Mouse (Mus musculus) heart, postnatal 25 days (tissue): Measurements from ENCODE around the gene Hsf3. TPM values are rescaled to one million over a fixed set of nuclear protein-coding genes. Genes with fewer than 3 reads are reported as not detected.
"Not testable (repeated sequence)": the region's sequence is repeated elsewhere in the genome, so short reads cannot be mapped to it uniquely, and the experiment has no call there.

Source experiments
- DNase-seq: peaks from one replicate; pipeline ENCODE4 v3.0.0; 2022; ENCODE audit warnings: low spot score
- intact Hi-C: fragments of 180-260 bp; cut with DNase I; formaldehyde crosslinking; loops from one replicate; pipeline ENCODE4 v1.15.1; 2025
- total RNA-seq, 2 experiments: library from RNA; stranded (reverse); gene quantifications; 2 replicates each; pipeline ENCODE4 v1.2.3; 2021

Gene Hsf3
- total RNA-seq, result not detected

GRCm38 (mm10) chrX:96456201-96456963, at the start of gene Hsf3:
Gene Hsf3 (minus strand): TSS chrX:96456294.
- intact Hi-C loops, result no loop called here
- DNase-seq, result peak; percentile 1

DNA sequence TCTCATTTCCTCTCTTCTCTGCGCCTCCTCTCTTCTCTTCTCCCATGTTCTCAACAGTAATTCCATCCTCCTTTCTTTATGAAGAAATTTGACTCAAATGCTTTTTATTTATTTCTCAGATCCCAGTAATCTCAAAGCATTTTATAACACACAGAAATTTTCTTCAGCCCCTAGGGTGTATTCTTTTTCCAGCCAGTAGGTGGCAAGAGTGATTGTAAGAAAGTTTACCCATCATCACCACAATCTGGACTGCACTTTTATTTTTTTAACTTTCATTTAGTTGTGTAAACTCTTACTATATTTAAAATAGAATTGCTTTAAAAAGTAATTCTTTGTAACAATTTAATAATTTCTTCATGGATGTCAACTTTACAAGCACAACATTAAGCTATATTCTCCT, 45.5 kb upstream of the Hsf3 start:
- intact Hi-C loops, result no loop called here
- no peak for DNase-seq

DNA sequence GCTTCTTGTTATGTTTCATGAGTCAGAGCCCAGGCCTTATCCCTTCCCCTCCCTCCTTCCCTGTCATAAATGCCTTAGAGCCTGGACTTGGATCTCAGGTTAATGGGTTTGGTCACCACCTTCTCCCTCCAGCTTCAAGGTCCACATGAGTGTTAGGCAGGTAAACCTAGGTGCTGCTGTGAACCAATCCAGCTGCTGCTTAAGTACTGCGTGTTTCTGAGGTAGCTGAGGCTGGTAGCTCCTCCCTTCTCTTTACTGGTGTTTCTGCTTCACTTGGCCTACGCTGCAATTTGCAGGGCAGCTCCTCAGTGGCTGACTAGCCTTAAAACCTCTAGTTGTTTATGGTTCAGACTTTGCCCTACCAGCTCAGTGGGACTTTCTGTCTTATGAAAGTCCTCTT, 945 bp downstream of the Hsf3 start, which contains the start of gene Heph:
TSS of gene Heph (plus strand) at position 211 of the 400 bp plus-strand sequence.
- intact Hi-C loops, result no loop called here
- no peak for DNase-seq

GRCm38 (mm10) chrX:96419383-96419782, 36.7 kb downstream of the Hsf3 start:
- intact Hi-C loops, result no loop called here
- no peak for DNase-seq

- no peak for DNase-seq
- intact Hi-C loops, result no loop called here
These were observed 38.4 kb downstream of the Hsf3 start for GRCm38 (mm10) chrX:96417733-96418132.

GRCm38 (mm10) chrX:96416970-96417369, 39.1 kb downstream of the Hsf3 start:
- DNase-seq, result no peak
- intact Hi-C loops, result no loop called here

- intact Hi-C loops, DNase-seq: not testable (repeated sequence)
These were observed 40.7 kb downstream of the Hsf3 start for GRCm38 (mm10) chrX:96415351-96415750.

- no peak for DNase-seq
These were observed 117.0 kb downstream of the Hsf3 start for GRCm38 (mm10) chrX:96339108-96339507.

DNA sequence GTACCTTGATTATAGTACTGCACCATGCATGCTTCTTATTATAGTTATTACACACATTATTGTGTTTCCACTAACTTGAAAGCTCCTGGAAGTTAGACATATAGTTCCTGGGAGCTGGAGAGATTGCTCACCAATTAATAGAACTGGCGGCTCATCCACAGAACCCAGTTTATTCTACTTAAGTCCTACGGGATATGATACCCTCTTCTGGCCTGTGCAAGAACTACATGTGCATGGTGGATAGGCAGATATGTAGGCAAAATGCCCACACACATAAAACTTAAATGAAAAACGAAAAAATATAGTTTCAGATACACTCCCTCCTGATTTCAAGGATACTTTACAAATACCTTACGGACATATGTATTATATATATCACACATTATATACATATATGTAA, 126.3 kb downstream of the Hsf3 start:
- intact Hi-C loops, result loop anchor here (5.0 kb wide), 1 partner anchor 322 kb away; no protein-coding TSS in a partner anchor
- no peak for DNase-seq

More at GRCm38 (mm10) chrX:96339108-96339507, 117.0 kb downstream of the Hsf3 start:
- intact Hi-C loops, result no loop called here

GRCm38 (mm10) chrX:96293338-96293737, 162.8 kb downstream of the Hsf3 start, which contains the start of gene Vsig4:
Gene Vsig4 (minus strand): TSS chrX:96293438.
- DNase-seq, result no peak
- intact Hi-C loops, result no loop called here

DNA sequence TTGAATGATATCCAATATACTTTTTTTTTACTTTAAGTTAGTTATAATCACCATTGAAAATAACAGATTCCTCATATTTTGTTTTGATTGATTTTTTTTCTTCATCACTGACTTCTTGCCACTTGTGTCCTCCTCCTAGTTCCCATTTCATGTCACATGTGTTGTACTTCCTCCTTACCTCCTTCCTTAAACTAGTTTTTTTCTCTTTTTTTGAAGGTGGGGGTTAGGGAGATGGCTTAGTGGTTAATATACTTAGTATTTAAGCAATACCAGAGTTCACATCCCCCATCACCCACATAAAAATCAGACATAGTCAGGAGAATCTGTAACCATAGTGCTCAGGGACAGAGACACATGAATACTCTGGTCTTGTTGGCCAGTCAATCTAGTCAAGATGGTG, 199.6 kb downstream of the Hsf3 start:
- intact Hi-C loops, result no loop called here
- DNase-seq, result no peak

Other genes starting within 250 kb of the Hsf3 start
- gene Vsig4, start 162.9 kb downstream of the Hsf3 start, total RNA-seq, result 1 to 10 TPM in 1 of 2 experiments, under 1 TPM in 1; 0.75 to 1.1 TPM
- gene Heph, start 935 bp downstream of the Hsf3 start, total RNA-seq, result 1 to 10 TPM; 3.0 to 3.5 TPM